Mouse (Mus musculus) heart, adult 2 months (tissue): ENCODE measurements around the gene Gpsm1. TPM values are rescaled to one million over a fixed set of nuclear protein-coding genes. Genes with fewer than 3 reads are reported as not detected.

Experiments used
- DNase-seq, 2 experiments: peaks; one replicate each; pipeline ENCODE4 v3.0.0; 2021
- H3K27ac ChIP-seq: fragments of 200-600 bp; 2 replicates; pipeline ENCODE4 v1.8.1; 2022
- H3K27me3 ChIP-seq: fragments of 200-500 bp; 2 replicates; pipeline ENCODE4 v1.6.1; 2012; ENCODE audit warnings: mild to moderate bottlenecking, low read length, inconsistent platforms, mixed read lengths; ENCODE audit not compliant: control insufficient read depth, insufficient read depth
- H3K36me3 ChIP-seq: fragments of 200-500 bp; 2 replicates; pipeline ENCODE4 v1.6.1; 2012; ENCODE audit warnings: low read length, inconsistent platforms; ENCODE audit not compliant: control insufficient read depth, insufficient read depth
- H3K4me1 ChIP-seq: fragments of 200-500 bp; 2 replicates; pipeline ENCODE4 v1.6.1; 2011; ENCODE audit warnings: low read length; ENCODE audit not compliant: control insufficient read depth, insufficient read depth
- H3K4me3 ChIP-seq: fragments of 200-600 bp; 2 replicates; pipeline ENCODE4 v1.8.1; 2022
- H3K79me2 ChIP-seq: fragments of 200-500 bp; replicated peaks from 2 replicates; pipeline ENCODE4 v1.6.1; 2012; ENCODE audit warnings: mild to moderate bottlenecking, inconsistent platforms, low read length, moderate library complexity, mixed read lengths; ENCODE audit not compliant: control insufficient read depth, insufficient read depth
- H3K9ac ChIP-seq: fragments of 200-500 bp; 2 replicates; pipeline ENCODE4 v1.6.1; 2012; ENCODE audit warnings: low read depth, mild to moderate bottlenecking, control low read depth, inconsistent platforms, low read length, mixed read lengths
- CTCF ChIP-seq: fragments of 200-600 bp; IDR thresholded peaks from 2 replicates; pipeline ENCODE4 v1.8.1; 2022; ENCODE audit warnings: antibody characterized with exemption, mild to moderate bottlenecking, moderate library complexity
- EP300 ChIP-seq: fragments of 200-500 bp; IDR thresholded peaks from 2 replicates; pipeline ENCODE4 v1.6.1; 2011; ENCODE audit warnings: low read depth, low read length, control low read depth; ENCODE audit not compliant: insufficient read depth
- POLR2A ChIP-seq: fragments of 200-500 bp; IDR thresholded peaks from 2 replicates; pipeline ENCODE4 v1.6.1; 2011; ENCODE audit warnings: mild to moderate bottlenecking, low read depth, low read length, control low read depth; ENCODE audit not compliant: insufficient read depth
- WGBS: fragments of 180-500 bp; shearing (Covaris S2); methylation state at CpG from one replicate; pipeline ENCODE4 v1.1.7; 2018; 5-methylcytosine and 5-hydroxymethylcytosine counted together
- intact Hi-C: fragments of 180-260 bp; cut with DNase I; formaldehyde crosslinking; loops from one replicate; pipeline ENCODE4 v1.15.1; 2025
- polyA plus RNA-seq: library from polyadenylated mRNA; depleted of rRNA; stranded (reverse); fragments of >200 nt; gene quantifications from 2 replicates; pipeline ENCODE4 v1.2.3, GENCODE M21; 2012
- total RNA-seq, 2 experiments: library from RNA; stranded (reverse); gene quantifications; 2 replicates each; pipeline ENCODE4 v1.2.3; 2021

The Gpsm1 gene
- total and polyA plus RNA-seq, 3 experiments = 169 to 301 (median 249) TPM

GRCm38 (mm10) chr2:26362991-26363390 lies 47.7 kb downstream of the Gpsm1 start:
- Histone ChIP-seq H3K9ac (no peak overlapping the region), H3K4me1 (peaks cover 12% of the 10 kb centered on the region), H3K27ac (no peak overlapping the region), H3K4me3 (no peak overlapping the region), H3K36me3 (no peaks in the 10 kb centered on the region; the same call in none of the 2 replicates), H3K79me2 (no peaks in the 10 kb centered on the region), H3K27me3 (no peaks in the 10 kb centered on the region)
- DNase-seq = no peak
- intact Hi-C loops = no loop called here
- TF ChIP-seq CTCF = no peak
- no peak for TF ChIP-seq EP300
- no peak for TF ChIP-seq POLR2A
- 93% methylated on average over 5 of the region's 5 CpGs for WGBS

GRCm38 (mm10) chr2:26363481-26363880 lies 48.2 kb downstream of the Gpsm1 start:
- Histone ChIP-seq H3K27me3 (no peaks in the 10 kb centered on the region), H3K4me1 (peaks cover 12% of the 10 kb centered on the region), H3K36me3 (no peaks in the 10 kb centered on the region; the same call in none of the 2 replicates), H3K27ac (no peak overlapping the region), H3K4me3 (no peak overlapping the region), H3K9ac (no peak overlapping the region), H3K79me2 (no peaks in the 10 kb centered on the region)
- WGBS = 82% methylated on average over 5 of the region's 5 CpGs
- TF ChIP-seq CTCF (no peak), POLR2A (no peak), EP300 (no peak)
- DNase-seq = no peak
- intact Hi-C loops = no loop called here

- Histone ChIP-seq H3K4me1 (peaks cover 9% of the 10 kb centered on the region), H3K27ac (peak overlapping the region; percentile 15), H3K79me2 (no peaks in the 10 kb centered on the region), H3K36me3 (no peaks in the 10 kb centered on the region; the same call in none of the 2 replicates), H3K9ac (no peak overlapping the region), H3K27me3 (no peaks in the 10 kb centered on the region), H3K4me3 (no peak overlapping the region)
- no peak for TF ChIP-seq CTCF
- no peak for TF ChIP-seq POLR2A
- no peak for TF ChIP-seq EP300
- peak; percentile 86 for DNase-seq
- intact Hi-C loops = no loop called here
- 9% methylated on average over 10 of the region's 10 CpGs for WGBS
Observed at GRCm38 (mm10) chr2:26364738-26365465, 49.6 kb downstream of the Gpsm1 start.

GRCm38 (mm10) chr2:26367911-26368310 lies 52.6 kb downstream of the Gpsm1 start:
- H3K27me3 ChIP-seq = no peaks in the 10 kb centered on the region
- peaks cover 9% of the 10 kb centered on the region for H3K4me1 ChIP-seq
- WGBS = 90% methylated on average over 6 of the region's 6 CpGs
- no peaks in the 10 kb centered on the region; the same call in none of the 2 replicates for H3K36me3 ChIP-seq
- peak overlapping the region; percentile 9; the same call in 1 of the 2 replicates for H3K27ac ChIP-seq
- H3K4me3 ChIP-seq = no peak overlapping the region
- H3K9ac ChIP-seq = no peak overlapping the region
- no peak for TF ChIP-seq EP300
- no peak for TF ChIP-seq POLR2A
- TF ChIP-seq CTCF = no peak
- intact Hi-C loops = no loop called here
- H3K79me2 ChIP-seq = no peaks in the 10 kb centered on the region
- no peak for DNase-seq

GRCm38 (mm10) chr2:26368572-26368971 lies 53.3 kb downstream of the Gpsm1 start:
- DNase-seq = peak; percentile 66 to 81
- no peak for TF ChIP-seq POLR2A
- no peak for TF ChIP-seq EP300
- TF ChIP-seq CTCF = no peak
- H3K4me3 ChIP-seq = no peak overlapping the region
- H3K79me2 ChIP-seq = no peaks in the 10 kb centered on the region
- 38% methylated on average over 1 of the region's 1 CpGs for WGBS
- no peak overlapping the region for H3K9ac ChIP-seq
- no peaks in the 10 kb centered on the region for H3K27me3 ChIP-seq
- peak overlapping the region; percentile 65 for H3K27ac ChIP-seq
- peaks cover 9% of the 10 kb centered on the region for H3K4me1 ChIP-seq
- H3K36me3 ChIP-seq = no peaks in the 10 kb centered on the region; the same call in none of the 2 replicates
- intact Hi-C loops = no loop called here

GRCm38 (mm10) chr2:26372396-26372795 lies 57.1 kb downstream of the Gpsm1 start:
- no peak for DNase-seq
- intact Hi-C loops = no loop called here
- no peak overlapping the region for H3K27ac ChIP-seq

More at GRCm38 (mm10) chr2:26372396-26372795, 57.1 kb downstream of the Gpsm1 start:
- TF ChIP-seq POLR2A = no peak
- TF ChIP-seq CTCF = no peak
- no peak for TF ChIP-seq EP300
- 94% methylated on average over 8 of the region's 8 CpGs for WGBS
- H3K9ac ChIP-seq = no peak overlapping the region
- H3K4me3 ChIP-seq = no peak overlapping the region
- no peaks in the 10 kb centered on the region for H3K79me2 ChIP-seq
- H3K27me3 ChIP-seq = no peaks in the 10 kb centered on the region
- H3K36me3 ChIP-seq = no peaks in the 10 kb centered on the region
- H3K4me1 ChIP-seq = no peaks in the 10 kb centered on the region
